Mouse (Mus musculus): Measurements from ENCODE around the gene Lypd6b. TPM values are rescaled to one million over a fixed set of nuclear protein-coding genes. Genes with fewer than 3 reads are reported as not detected.
A peak's percentile ranks its signal among the peaks of the same experiment; 100 is the strongest.

Gene Lypd6b
- polyA plus RNA-seq, 1 experiment, result 6.2 TPM

DNA sequence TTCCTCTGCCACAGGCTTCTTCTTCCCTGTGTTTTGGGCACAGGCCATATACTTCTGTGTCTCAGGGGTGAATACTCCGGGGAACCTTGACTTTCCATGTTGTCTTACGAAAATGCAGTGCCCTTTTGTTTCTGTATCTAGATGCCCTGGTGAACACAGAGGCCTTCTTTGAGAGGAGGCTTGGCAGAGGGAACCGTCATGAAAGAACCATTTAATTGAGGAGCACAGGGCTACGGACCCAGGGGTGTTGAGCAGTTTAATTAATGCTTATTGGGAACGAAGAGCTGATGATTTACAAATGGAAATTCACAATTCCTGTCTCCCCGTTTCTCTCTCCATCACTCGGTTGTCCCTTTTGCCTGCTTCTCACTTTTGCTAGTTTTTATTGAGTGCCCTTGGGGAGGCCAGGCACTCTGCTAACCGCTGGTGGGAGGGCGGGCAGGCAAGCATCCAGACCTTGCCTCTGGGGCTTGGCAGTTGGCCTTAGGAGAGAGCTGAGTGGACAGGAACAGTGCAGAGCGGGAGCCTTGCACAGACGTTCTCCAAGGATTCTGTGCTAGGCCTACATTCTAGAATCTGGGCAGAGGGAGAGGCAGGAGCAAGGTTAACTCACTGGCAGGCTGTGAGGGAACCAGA, 18.4 kb downstream of the Lypd6b start:
- peak; percentile 17 for DNase-seq (ENCODE audit: low read depth)
- no peak for TF ChIP-seq POLR2A (IDR thresholded peaks at IDR 0.05; ENCODE audit: borderline replicate concordance, extremely low read depth, insufficient read depth, insufficient read length, poor library complexity, severe bottlenecking)
- no peak for TF ChIP-seq CTCF (IDR thresholded peaks at IDR 0.05; ENCODE audit: borderline replicate concordance, extremely low read depth, insufficient read depth, insufficient read length)

GRCm38 (mm10) chr2:49809496-49809895, 22.0 kb downstream of the Lypd6b start:
- no peak for TF ChIP-seq POLR2A (IDR thresholded peaks at IDR 0.05; ENCODE audit: borderline replicate concordance, extremely low read depth, insufficient read depth, insufficient read length, poor library complexity, severe bottlenecking)
- no peak for TF ChIP-seq CTCF (IDR thresholded peaks at IDR 0.05; ENCODE audit: borderline replicate concordance, extremely low read depth, insufficient read depth, insufficient read length)
- DNase-seq (ENCODE audit: low read depth), result no peak

DNA sequence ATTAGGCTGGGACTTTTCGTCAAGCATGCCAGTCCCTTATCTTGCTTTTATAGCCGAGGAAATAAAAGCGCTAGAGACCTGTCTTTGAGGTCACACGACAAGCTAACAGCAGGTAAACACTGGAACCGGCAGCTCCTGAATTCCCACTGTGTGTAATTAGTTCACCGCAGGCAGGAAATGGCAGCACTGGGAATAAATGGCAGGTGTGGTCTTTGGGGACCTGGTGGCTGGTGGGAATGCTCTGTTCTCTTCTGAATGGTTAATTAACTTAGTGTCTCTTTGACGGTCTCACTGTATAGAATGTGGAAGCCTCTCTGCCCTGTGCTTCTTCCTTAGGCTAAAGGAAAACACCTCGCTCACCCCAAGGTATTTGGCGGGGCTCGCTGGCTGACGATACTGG, 23.9 kb downstream of the Lypd6b start:
- DNase-seq (ENCODE audit: low read depth), result peak; percentile 15
- TF ChIP-seq CTCF (IDR thresholded peaks at IDR 0.05; ENCODE audit: borderline replicate concordance, extremely low read depth, insufficient read depth, insufficient read length), result no peak
- no peak for TF ChIP-seq POLR2A (IDR thresholded peaks at IDR 0.05; ENCODE audit: borderline replicate concordance, extremely low read depth, insufficient read depth, insufficient read length, poor library complexity, severe bottlenecking)

DNA sequence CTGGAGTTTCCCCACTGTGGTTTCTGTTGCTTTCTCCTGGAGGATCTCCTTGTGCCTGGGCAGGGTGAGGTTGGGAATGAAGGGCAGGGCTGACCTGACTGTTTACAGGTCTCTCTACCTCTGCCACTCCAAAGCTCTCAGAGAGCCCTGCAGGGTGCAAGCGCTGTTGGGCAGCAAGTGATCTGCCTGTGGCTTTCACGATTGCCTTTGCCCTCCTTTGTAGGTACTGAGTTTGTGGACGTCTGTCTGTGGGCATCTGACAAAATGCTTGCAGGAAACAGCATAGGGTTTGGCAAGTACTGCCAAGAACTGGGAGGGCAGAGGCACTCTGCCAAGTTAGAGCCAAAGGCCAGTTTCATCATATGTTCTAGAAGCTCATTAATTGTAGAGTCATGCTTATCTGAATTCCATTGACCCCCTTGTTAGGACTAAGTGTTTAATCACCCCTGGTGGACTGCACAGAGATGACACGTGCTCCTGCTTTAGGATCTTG, 24.4 kb downstream of the Lypd6b start:
- no peak for TF ChIP-seq POLR2A (IDR thresholded peaks at IDR 0.05; ENCODE audit: borderline replicate concordance, extremely low read depth, insufficient read depth, insufficient read length, poor library complexity, severe bottlenecking)
- TF ChIP-seq CTCF (IDR thresholded peaks at IDR 0.05; ENCODE audit: borderline replicate concordance, extremely low read depth, insufficient read depth, insufficient read length), result peak; percentile 2; the same call in 1 of the 2 replicates
- peak; percentile 65 for DNase-seq (ENCODE audit: low read depth)

DNA sequence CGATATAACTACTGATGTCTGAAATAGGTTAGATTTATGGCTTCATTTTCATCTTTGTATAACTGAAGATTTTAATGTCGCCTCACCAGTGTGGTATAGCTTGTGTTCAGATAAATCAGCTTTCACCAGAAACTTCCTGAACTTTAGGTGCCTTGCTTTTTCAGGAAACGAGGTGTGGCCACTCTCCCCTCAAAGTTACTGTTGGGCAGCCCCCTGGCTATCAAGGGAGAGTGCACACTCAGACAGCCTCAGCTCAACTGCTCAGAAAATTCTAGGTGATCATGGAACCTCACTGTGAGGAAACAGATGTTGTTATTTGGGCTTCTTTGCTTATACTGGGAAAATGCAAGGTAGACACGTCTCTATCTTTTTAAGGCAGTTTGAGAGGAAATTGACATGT, 25.7 kb downstream of the Lypd6b start:
- no peak for DNase-seq (ENCODE audit: low read depth)
- TF ChIP-seq POLR2A (IDR thresholded peaks at IDR 0.05; ENCODE audit: borderline replicate concordance, extremely low read depth, insufficient read depth, insufficient read length, poor library complexity, severe bottlenecking) (no peak), CTCF (IDR thresholded peaks at IDR 0.05; ENCODE audit: borderline replicate concordance, extremely low read depth, insufficient read depth, insufficient read length) (no peak)

- TF ChIP-seq POLR2A (IDR thresholded peaks at IDR 0.05; ENCODE audit: borderline replicate concordance, extremely low read depth, insufficient read depth, insufficient read length, poor library complexity, severe bottlenecking) (no peak), CTCF (IDR thresholded peaks at IDR 0.05; ENCODE audit: borderline replicate concordance, extremely low read depth, insufficient read depth, insufficient read length) (no peak)
- DNase-seq (ENCODE audit: low read depth), result no peak
Measured at GRCm38 (mm10) chr2:49814011-49814410, 26.5 kb downstream of the Lypd6b start.

GRCm38 (mm10) chr2:49815696-49816320, 28.3 kb downstream of the Lypd6b start:
- no peak for DNase-seq (ENCODE audit: low read depth)
- TF ChIP-seq POLR2A (IDR thresholded peaks at IDR 0.05; ENCODE audit: borderline replicate concordance, extremely low read depth, insufficient read depth, insufficient read length, poor library complexity, severe bottlenecking) (no peak), CTCF (IDR thresholded peaks at IDR 0.05; ENCODE audit: borderline replicate concordance, extremely low read depth, insufficient read depth, insufficient read length) (no peak)

DNA sequence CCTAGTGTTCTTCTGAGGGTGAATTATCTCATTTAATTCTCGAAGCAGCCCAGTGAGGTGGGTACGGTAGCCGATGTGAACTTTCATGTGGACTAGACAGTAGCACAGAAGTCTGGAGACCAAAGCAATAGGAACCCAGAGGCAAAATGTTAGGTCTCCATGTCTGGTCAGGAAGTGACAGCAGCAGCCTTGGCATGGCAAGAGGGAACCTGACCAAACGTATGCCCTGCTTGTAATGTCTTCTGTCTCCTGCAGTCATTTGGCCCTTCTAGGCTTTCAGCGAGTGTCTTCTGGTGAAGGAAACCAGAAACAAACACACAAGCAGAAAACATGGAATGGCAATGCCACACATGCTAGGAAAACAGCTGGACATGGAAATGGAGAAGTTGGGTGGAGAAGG, 29.1 kb downstream of the Lypd6b start:
- no peak for TF ChIP-seq CTCF (IDR thresholded peaks at IDR 0.05; ENCODE audit: borderline replicate concordance, extremely low read depth, insufficient read depth, insufficient read length)
- no peak for TF ChIP-seq POLR2A (IDR thresholded peaks at IDR 0.05; ENCODE audit: borderline replicate concordance, extremely low read depth, insufficient read depth, insufficient read length, poor library complexity, severe bottlenecking)
- DNase-seq (ENCODE audit: low read depth), result no peak

DNA sequence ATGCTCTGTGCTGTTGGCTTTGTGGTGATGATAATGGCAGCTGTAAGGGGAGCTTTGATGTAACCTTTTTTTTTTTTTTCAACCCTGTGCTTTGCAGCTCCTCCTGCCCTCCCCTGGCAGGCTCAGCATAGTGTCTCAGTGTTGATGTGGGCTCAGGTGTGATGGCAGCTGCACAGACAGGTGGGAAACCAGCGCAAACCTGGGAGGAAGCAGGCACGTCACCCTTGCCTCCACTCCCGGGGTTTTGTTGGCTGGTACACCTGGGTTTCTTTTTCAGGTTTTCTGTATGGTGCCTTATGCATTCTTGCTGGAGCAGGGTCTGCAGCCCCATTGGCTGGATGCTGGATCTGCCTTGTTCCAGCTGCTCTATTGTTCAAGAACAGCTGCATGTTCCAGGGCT, 29.7 kb downstream of the Lypd6b start:
- DNase-seq (ENCODE audit: low read depth), result no peak
- no peak for TF ChIP-seq CTCF (IDR thresholded peaks at IDR 0.05; ENCODE audit: borderline replicate concordance, extremely low read depth, insufficient read depth, insufficient read length)
- no peak for TF ChIP-seq POLR2A (IDR thresholded peaks at IDR 0.05; ENCODE audit: borderline replicate concordance, extremely low read depth, insufficient read depth, insufficient read length, poor library complexity, severe bottlenecking)

DNA sequence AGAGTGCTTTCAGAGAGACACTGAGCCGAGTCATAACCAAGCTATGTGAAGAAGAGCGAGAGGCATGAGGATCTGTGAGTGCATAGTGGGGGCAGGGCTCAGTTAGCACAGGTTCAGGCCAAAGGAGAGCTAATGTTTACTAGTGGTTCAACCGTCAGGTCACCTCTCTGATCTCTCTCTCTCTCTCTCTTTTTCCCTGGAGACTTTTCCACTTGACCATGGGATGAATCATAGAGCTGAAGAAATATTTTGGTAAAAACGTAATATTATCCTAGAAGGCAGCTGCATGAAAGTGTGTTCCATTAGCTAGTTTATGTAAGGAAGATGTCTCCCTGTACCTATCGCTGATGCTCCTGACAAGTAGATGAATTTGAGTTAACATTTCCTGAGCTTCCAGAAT, 30.6 kb downstream of the Lypd6b start:
- no peak for DNase-seq (ENCODE audit: low read depth)
- TF ChIP-seq CTCF (IDR thresholded peaks at IDR 0.05; ENCODE audit: borderline replicate concordance, extremely low read depth, insufficient read depth, insufficient read length) (no peak), POLR2A (IDR thresholded peaks at IDR 0.05; ENCODE audit: borderline replicate concordance, extremely low read depth, insufficient read depth, insufficient read length, poor library complexity, severe bottlenecking) (no peak)

- TF ChIP-seq POLR2A (IDR thresholded peaks at IDR 0.05; ENCODE audit: borderline replicate concordance, extremely low read depth, insufficient read depth, insufficient read length, poor library complexity, severe bottlenecking) (no peak), CTCF (IDR thresholded peaks at IDR 0.05; ENCODE audit: borderline replicate concordance, extremely low read depth, insufficient read depth, insufficient read length) (no peak)
- DNase-seq (ENCODE audit: low read depth), result no peak
Measured at GRCm38 (mm10) chr2:49822312-49822711, 34.8 kb downstream of the Lypd6b start.

GRCm38 (mm10) chr2:49825588-49825987, 38.1 kb downstream of the Lypd6b start:
- TF ChIP-seq CTCF (IDR thresholded peaks at IDR 0.05; ENCODE audit: borderline replicate concordance, extremely low read depth, insufficient read depth, insufficient read length) (no peak), POLR2A (IDR thresholded peaks at IDR 0.05; ENCODE audit: borderline replicate concordance, extremely low read depth, insufficient read depth, insufficient read length, poor library complexity, severe bottlenecking) (no peak)
- peak; percentile 13 for DNase-seq (ENCODE audit: low read depth)
